Mouse (Mus musculus) c-Kit-positive CD71-positive TER-119-negative erythroid progenitor cells, embryonic 14.5 days (primary cell): ENCODE data around the gene Eif2s3x.

Experiments used
- DNase-seq: peaks from one replicate; pipeline ENCODE4 v3.0.0-alpha.2; 2013; ENCODE audit warnings: low read depth

Eif2s3x gene

GRCm38 (mm10) chrX:94212597-94213321 lies at the start of gene Eif2s3x:
Gene Eif2s3x (minus strand): TSS chrX:94212862.
- DNase-seq, result peak; percentile 77

DNA sequence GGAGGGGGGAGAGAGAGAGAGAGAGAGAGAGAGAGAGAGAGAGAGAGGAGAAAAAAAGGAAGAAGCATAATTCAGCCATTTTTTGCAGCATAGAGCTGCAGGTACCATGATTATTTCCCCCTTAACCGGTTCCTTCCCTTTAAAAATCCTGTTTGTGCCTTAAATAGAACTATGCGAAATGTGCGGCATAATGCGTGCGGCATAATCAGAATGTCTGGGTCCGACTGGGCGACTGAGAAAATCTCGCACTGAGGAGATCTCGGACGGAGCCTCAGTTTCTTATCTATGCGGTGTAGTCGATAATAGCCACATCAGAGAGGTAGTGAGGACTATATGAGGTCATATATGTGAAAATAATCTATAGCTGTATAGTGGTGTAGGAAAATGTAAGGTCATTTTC lies 22.9 kb upstream of the Eif2s3x start:
- DNase-seq, result no peak

GRCm38 (mm10) chrX:94235190-94235555 lies 22.5 kb upstream of the Eif2s3x start:
- DNase-seq, result no peak

DNA sequence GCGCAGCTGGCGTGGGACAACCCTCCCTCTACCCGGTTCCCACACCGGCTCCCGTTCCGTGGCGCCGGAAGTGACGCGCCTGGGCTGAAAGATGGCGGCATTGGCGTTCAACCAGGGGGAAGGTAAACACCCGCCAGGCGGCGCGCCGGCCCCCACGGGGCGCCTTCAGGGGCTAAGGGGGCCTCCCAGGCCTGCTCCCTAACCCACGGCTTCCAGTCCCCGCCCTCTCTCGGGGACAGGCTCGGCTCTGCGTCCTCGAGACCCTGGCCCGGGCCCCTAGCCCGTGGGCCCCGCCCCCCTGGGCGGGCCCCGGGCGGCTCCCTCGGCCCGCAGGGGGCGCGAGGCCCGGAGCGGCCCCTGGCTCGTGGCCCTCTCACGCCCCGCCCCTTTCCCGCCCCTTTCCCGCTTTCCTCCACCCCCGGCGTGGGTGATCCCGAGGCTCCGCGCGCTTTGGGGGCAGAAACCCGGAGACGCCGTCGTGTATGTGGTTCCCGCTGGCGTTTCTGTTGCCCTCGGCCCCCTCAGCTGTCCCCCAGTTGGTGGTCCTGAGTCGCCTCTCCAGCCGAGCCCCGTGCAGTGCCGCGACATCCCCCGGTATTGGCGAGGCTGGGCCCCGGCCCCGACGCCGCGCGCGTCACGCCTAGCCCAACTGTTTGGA lies 22.0 kb upstream of the Eif2s3x start, which contains the start of gene Klhl15:
Gene Klhl15, plus strand, starts transcription at position 68 of the 658 bp plus-strand sequence.
- peak; percentile 67 for DNase-seq

- peak; percentile 47 for DNase-seq
These were observed 21.4 kb upstream of the Eif2s3x start for GRCm38 (mm10) chrX:94233936-94234531.

DNA sequence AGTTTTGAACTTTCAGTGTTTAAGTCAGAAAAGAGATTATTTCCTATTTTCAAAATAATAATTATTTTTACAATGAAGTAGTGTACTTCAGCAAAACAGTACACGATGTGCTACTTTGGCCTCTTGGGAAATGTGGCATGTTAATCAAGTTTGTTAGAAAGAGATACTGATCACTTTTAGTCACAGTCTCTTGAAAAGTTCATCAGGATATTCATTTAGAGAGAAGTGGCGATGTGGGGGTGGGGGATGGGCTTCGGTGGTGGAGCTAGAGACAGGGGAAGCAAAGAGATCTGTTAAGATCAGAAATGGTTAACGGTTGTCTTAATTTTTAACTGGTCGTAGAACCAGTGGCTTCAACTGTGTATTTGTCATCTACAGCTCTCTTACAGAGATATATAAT lies 20.8 kb upstream of the Eif2s3x start:
- no peak for DNase-seq

- no peak for DNase-seq
These were observed 722 bp upstream of the Eif2s3x start for GRCm38 (mm10) chrX:94213384-94213783.

DNA sequence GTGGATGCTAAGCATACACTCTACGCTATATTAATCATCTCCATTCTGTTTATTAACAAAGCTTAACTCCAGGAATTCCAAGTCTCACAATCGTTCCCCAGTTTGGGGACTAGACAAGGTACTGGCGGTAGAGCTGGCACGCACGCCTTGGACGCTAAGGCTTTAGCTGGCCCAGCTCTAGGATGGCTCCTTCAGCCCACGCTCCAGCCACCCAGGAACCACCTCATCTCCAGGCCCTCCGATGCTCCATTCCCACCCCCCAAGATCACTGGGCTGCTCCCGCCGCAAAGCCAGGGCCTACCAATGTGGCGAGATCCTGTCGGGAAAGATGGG lies 432 bp downstream of the Eif2s3x start:
- no peak for DNase-seq

GRCm38 (mm10) chrX:94197789-94198188 lies 14.9 kb downstream of the Eif2s3x start:
- DNase-seq, result peak; percentile 54

DNA sequence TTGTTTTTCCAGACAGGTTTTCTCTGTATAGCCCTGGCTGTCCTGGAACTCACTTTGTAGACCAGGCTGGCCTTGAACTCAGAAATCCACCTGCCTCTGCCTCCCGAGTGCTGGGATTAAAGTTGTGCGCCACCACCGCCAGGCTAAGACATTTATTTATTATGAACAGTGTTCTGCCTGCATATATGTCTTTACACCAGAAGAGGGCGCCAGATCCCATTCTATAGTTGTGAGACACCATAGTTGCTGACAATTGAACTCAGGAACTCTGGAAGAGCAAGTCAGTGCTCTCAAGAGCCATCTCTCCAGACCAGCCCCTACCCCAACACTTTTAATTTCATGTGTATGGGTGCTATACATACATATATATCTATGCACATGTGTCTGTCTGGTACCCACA lies 18.8 kb downstream of the Eif2s3x start:
- DNase-seq, result peak; percentile 42

GRCm38 (mm10) chrX:94185156-94185555 lies 27.5 kb downstream of the Eif2s3x start:
- no peak for DNase-seq

DNA sequence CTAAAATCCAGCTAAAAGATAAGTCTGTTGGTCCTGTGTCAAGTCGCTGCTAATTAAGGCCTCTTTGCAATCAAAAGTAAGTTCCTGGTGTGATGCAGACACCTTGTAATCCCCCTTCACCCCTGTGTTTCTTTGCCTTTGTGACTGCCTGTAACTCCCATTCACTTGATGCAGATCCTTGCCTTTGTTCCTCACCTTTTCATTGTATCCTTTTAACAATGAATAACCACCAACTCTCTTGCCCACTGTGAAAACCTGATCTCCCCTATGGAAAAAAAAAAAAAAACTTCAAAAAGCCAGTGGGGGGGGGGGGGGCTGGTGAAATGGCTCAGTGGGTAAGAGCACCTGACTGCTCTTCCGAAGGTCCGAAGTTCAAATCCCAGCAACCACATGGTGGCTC lies 28.8 kb downstream of the Eif2s3x start:
- no peak for DNase-seq

DNA sequence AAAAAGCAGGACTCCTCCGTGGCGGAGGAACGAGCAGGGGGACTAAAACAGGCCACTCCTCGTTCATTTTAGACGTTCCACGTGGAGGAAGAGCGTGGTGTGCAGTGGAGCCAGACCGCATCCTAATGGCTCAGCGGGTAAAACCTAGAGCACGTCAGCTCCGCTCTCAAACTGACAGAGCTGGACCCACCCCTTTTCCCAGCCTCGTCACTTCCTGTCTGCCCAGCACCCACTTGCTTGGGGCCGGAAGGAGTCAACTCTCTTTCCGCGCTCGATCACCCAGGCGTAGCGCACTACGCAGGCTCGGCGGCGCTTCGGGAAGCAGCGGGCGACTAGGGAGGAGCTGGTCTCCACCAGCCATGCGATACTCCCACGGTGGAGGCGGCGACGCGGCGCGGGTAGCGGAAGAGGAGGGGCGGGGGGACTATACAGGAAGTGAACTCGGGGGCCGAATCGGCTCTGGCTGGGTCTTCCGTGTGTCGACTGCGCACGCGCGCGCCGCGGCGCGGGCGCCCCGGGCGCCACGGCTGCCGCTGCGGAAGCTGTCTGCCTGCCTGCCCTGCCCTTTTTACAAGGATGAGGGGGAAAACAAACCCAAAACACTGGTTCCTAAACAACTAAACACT lies 34.8 kb downstream of the Eif2s3x start:
- DNase-seq, result peak; percentile 84

- DNase-seq, result no peak
These were observed 43.3 kb downstream of the Eif2s3x start for GRCm38 (mm10) chrX:94169348-94169747.

DNA sequence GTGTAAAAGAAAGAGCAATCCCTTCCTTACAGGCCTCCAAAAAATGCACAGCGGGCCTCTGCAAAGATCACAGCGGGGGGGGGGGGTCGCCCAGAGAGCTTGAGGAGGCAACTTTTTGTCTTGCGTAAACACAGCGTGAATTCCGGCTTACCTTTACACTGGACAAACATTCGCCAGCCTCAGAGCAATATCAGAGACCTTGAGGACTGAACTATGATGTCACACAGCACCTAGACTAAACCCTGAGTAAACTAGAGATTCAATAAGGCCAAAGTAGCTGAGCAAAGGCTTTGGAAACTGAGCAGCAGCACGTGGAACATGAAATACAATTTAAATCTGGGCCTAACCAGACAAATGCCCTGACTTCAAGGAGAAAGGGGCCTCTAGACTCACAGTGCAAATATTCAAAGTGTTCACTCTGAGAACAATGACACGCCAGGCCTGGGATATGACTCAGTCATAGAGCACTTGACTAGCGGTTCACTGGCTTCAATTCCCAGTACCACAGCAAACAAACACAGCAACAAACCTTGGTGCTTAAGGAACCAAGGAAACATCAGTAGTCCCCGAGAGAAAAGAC lies 60.3 kb downstream of the Eif2s3x start:
- DNase-seq, result no peak

DNA sequence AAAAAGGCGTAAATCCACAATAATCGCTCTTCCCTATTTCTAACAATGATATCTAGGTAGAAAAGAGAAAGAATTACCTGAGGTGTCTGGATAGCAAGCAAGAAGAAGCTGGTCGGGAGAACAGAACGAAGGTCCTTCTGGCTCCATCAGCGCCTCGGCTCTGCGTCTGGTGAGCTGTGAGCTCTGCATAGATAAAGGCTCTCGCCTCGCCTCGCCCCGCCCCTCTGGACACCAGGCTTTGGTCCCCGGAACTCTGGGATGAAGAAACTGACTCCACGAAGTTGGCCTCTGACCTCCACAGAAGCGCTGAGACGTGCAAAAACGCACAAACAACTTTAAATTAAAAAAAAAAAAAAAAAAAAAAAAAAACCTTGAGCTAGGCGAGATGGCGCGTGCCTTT lies 62.2 kb downstream of the Eif2s3x start:
- no peak for DNase-seq

GRCm38 (mm10) chrX:94142004-94142771 lies 70.5 kb downstream of the Eif2s3x start:
- no peak for DNase-seq

GRCm38 (mm10) chrX:94140080-94140479 lies 72.6 kb downstream of the Eif2s3x start:
- no peak for DNase-seq
